Mouse (Mus musculus) intestine, embryonic 14.5 days (tissue): ENCODE results near the gene Stpg3. TPM values are rescaled to one million over a fixed set of nuclear protein-coding genes. Genes with fewer than 3 reads are reported as not detected.

ENCODE experiments used
- ATAC-seq: fragments of 200-750 bp; cut with Nextera tagmentation; replicated peaks from 2 replicates; pipeline ENCODE4 v1.8.0; 2017; ENCODE audit warnings: low read depth, moderate number of reproducible peaks, moderate TSS enrichment, moderate library complexity; ENCODE audit not compliant: low FRiP score, low TSS enrichment
- DNase-seq: peaks from one replicate; pipeline ENCODE4 v3.0.0-alpha.2; 2018; ENCODE audit warnings: low spot score
- H3K27ac ChIP-seq: fragments of 300-500 bp; sonication (generic); 2 replicates; pipeline ENCODE4 v1.5.1; 2014; ENCODE audit warnings: low read depth, mild to moderate bottlenecking, control low read depth
- H3K27me3 ChIP-seq: fragments of 300-500 bp; sonication (generic); replicated peaks from 2 replicates; pipeline ENCODE4 v1.6.1; 2014; ENCODE audit warnings: low read length, control low read depth; ENCODE audit not compliant: control insufficient read depth, insufficient read depth
- H3K36me3 ChIP-seq: fragments of 300-500 bp; sonication (generic); 2 replicates; pipeline ENCODE4 v1.6.1; 2014; ENCODE audit warnings: low read length, control low read depth; ENCODE audit not compliant: control insufficient read depth, insufficient read depth
- H3K4me1 ChIP-seq: fragments of 300-500 bp; sonication (generic); replicated peaks from 2 replicates; pipeline ENCODE4 v1.6.1; 2014; ENCODE audit warnings: low read length, control low read depth, mixed read lengths; ENCODE audit not compliant: control insufficient read depth, insufficient read depth
- H3K4me2 ChIP-seq: fragments of 300-500 bp; sonication (generic); 2 replicates; pipeline ENCODE4 v1.6.1; 2014; ENCODE audit warnings: low read length
- H3K4me3 ChIP-seq: fragments of 300-500 bp; sonication (generic); 2 replicates; pipeline ENCODE4 v1.5.1; 2014; ENCODE audit warnings: low read depth, low read length, control low read depth, mixed read lengths
- H3K9ac ChIP-seq: fragments of 300-500 bp; sonication (generic); 2 replicates; pipeline ENCODE4 v1.6.1; 2014; ENCODE audit warnings: mild to moderate bottlenecking, low read length
- H3K9me3 ChIP-seq: fragments of 300-500 bp; sonication (generic); 2 replicates; pipeline ENCODE4 v1.6.1; 2016; ENCODE audit warnings: low read length, control low read depth; ENCODE audit not compliant: control insufficient read depth
- WGBS: fragments of 180-500 bp; shearing (Covaris S2); extraction: QIAGEN DNeasy Blood & Tissue Kit; methylation state at CpG from one replicate; pipeline ENCODE4 v1.1.7; 2014; 5-methylcytosine and 5-hydroxymethylcytosine counted together
- polyA plus RNA-seq: library from polyadenylated mRNA; unstranded; fragments of >200 nt; fragmentation: Nextera tagmentation; extraction: Ambion mirVana; gene quantifications from 2 replicates; pipeline ENCODE4 v1.2.1, GENCODE M21; 2014

Gene Stpg3
- polyA plus RNA-seq, 1 experiment from 2014 or later: 0.18 TPM

DNA sequence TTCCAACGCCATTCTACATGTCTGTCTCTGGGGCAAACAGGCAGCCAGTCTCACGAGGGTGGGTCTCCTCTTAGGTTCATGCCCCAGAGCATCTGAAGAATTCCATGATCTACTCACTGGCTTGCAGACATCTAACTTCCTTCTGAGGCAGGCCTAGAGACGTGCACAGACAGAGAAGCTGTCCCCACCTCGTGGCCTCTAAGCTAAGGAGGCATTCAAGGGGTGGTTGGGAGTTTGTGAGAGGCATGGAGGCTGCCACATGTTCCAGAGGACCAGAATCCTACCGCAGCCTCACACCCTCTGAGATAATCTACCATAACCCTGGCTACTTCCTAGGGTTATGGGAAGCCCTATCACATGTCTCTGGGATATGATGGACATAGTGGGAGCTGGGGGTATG is 20.4 kb downstream of the Stpg3 start:
- WGBS: 71% methylated on average over 5 of the region's 5 CpGs
- Histone ChIP-seq H3K4me1 (peaks cover 20% of the 10 kb centered on the region; the same call in 1 of the 2 replicates), H3K9ac (no peak overlapping the region), H3K4me2 (peak overlapping the region; percentile 29; the same call in 1 of the 2 replicates), H3K27me3 (peaks cover 20% of the 10 kb centered on the region), H3K27ac (no peak overlapping the region; the same call in 1 of the 2 replicates), H3K9me3 (no peaks in the 10 kb centered on the region), H3K4me3 (no peak overlapping the region), H3K36me3 (peaks cover 8% of the 10 kb centered on the region; the same call in 1 of the 2 replicates)
- ATAC-seq (no peak), DNase-seq (no peak)

GRCm38 (mm10) chr2:25193330-25193770 is 21.1 kb downstream of the Stpg3 start:
- under 1% methylated on average over 6 of the region's 6 CpGs for WGBS
- ATAC-seq: peak; percentile 75

DNA sequence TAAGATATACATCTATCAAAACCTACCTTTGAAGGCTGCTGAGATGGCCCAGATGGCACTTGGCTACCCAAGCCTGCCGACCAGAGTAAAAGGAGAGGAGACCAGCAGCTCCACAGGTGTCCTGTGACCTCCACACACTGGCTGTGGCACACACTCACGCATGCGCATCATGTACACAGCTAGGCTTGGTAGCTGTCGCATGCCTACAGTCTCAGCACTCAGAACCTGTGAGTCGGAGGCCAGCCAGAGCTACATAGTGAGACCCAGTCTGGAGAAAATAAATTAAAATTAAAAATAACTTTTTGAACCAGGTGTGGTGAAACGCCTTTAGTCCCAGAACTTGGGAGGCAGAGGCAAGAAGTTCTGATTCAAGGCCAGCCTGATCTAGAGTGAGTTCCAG is 26.6 kb downstream of the Stpg3 start:
- H3K4me3 ChIP-seq: no peak overlapping the region
- DNase-seq (no peak), ATAC-seq (no peak)
- no peak overlapping the region for H3K4me2 ChIP-seq
- H3K9ac ChIP-seq: no peak overlapping the region
- no peaks in the 10 kb centered on the region for H3K9me3 ChIP-seq
- 83% methylated on average over 6 of the region's 6 CpGs for WGBS
- 0 out of 2 replicates have a peak, but pooled peaks cover 10% of the 10 kb centered on the region for H3K4me1 ChIP-seq
- no peak overlapping the region for H3K27ac ChIP-seq
- no peaks in the 10 kb centered on the region for H3K36me3 ChIP-seq
- H3K27me3 ChIP-seq: peaks cover 25% of the 10 kb centered on the region

More at GRCm38 (mm10) chr2:25193330-25193770, 21.1 kb downstream of the Stpg3 start:
- Histone ChIP-seq H3K9me3 (no peaks in the 10 kb centered on the region), H3K27ac (no peak overlapping the region; the same call in 1 of the 2 replicates), H3K27me3 (peaks cover 20% of the 10 kb centered on the region), H3K36me3 (peaks cover 1% of the 10 kb centered on the region; the same call in 1 of the 2 replicates), H3K4me1 (peaks cover 20% of the 10 kb centered on the region; the same call in 1 of the 2 replicates), H3K9ac (no peak overlapping the region), H3K4me3 (no peak overlapping the region), H3K4me2 (peak overlapping the region; percentile 29)
- DNase-seq: peak; percentile 88

DNA sequence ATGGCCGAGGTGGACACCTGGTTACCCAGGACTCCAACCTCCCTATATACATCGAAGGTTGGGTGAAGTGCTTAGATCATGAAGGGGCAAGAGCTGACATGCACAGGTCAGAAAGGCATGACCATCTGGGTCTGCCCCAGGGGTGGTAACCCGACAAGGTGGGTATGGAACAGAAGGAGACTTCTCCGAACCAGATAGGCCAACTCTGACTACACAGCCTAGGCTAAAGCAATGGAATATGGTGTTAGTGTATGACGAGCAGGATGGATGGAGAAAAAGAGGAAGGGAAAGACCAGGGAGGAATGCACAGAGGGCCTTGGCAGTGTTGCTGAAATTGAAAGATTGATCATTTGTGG is 27.9 kb downstream of the Stpg3 start:
- Histone ChIP-seq H3K9ac (no peak overlapping the region), H3K9me3 (no peaks in the 10 kb centered on the region), H3K27me3 (peaks cover 38% of the 10 kb centered on the region), H3K36me3 (no peaks in the 10 kb centered on the region), H3K4me1 (peaks cover 16% of the 10 kb centered on the region; the same call in 1 of the 2 replicates), H3K27ac (no peak overlapping the region; the same call in 1 of the 2 replicates), H3K4me3 (0 out of 2 replicates have a peak overlapping the region, but pooled peaks have one; percentile 33), H3K4me2 (peak overlapping the region; percentile 94)
- ATAC-seq (no peak; the same call in 1 of the 2 replicates), DNase-seq (no peak)
- 33% methylated on average over 5 of the region's 5 CpGs for WGBS

GRCm38 (mm10) chr2:25185625-25186574 is 28.5 kb downstream of the Stpg3 start:
- Histone ChIP-seq H3K4me1 (peaks cover 19% of the 10 kb centered on the region; the same call in 1 of the 2 replicates), H3K27me3 (peaks cover 45% of the 10 kb centered on the region), H3K4me3 (peak overlapping the region; percentile 33), H3K9me3 (no peaks in the 10 kb centered on the region), H3K27ac (peak overlapping the region; percentile 54; the same call in 1 of the 2 replicates), H3K4me2 (peak overlapping the region; percentile 94), H3K9ac (peak overlapping the region; percentile 48), H3K36me3 (no peaks in the 10 kb centered on the region)
- DNase-seq: peak; percentile 84
- peak; percentile 61 for ATAC-seq
- under 1% methylated on average over 63 of the region's 64 CpGs for WGBS

GRCm38 (mm10) chr2:25184496-25184895 is 29.9 kb downstream of the Stpg3 start:
- no peak overlapping the region for H3K27ac ChIP-seq
- H3K9ac ChIP-seq: no peak overlapping the region
- H3K9me3 ChIP-seq: no peaks in the 10 kb centered on the region
- H3K27me3 ChIP-seq: peaks cover 59% of the 10 kb centered on the region
- no peaks in the 10 kb centered on the region for H3K36me3 ChIP-seq
- H3K4me1 ChIP-seq: peaks cover 19% of the 10 kb centered on the region; the same call in 1 of the 2 replicates
- no peak for DNase-seq
- no peak overlapping the region for H3K4me3 ChIP-seq
- H3K4me2 ChIP-seq: no peak overlapping the region
- WGBS: 95% methylated on average over 7 of the region's 7 CpGs
- ATAC-seq: no peak

DNA sequence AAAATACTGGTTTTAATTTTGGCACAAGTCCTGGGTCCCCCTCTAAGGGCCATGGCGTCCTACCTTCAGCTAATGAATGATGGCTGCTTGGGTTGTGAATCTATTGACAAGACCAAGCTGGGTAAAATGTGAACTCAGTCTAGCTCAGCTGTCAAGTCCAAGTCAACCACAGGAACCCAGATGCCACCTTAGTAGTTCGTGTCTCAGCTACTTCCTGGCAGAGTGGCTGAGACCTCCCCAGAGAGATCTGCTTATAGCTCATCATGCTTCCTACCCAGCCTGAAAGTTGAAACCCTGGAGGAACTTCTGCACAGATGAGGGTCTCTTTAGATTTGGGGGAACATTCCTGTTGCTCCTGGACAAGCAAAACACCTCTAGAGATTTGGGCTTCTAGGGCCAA is 31.1 kb downstream of the Stpg3 start:
- Histone ChIP-seq H3K36me3 (no peaks in the 10 kb centered on the region), H3K4me1 (peaks cover 19% of the 10 kb centered on the region; the same call in 1 of the 2 replicates), H3K27ac (no peak overlapping the region), H3K27me3 (peaks cover 70% of the 10 kb centered on the region), H3K9ac (no peak overlapping the region), H3K4me3 (no peak overlapping the region), H3K9me3 (no peaks in the 10 kb centered on the region), H3K4me2 (no peak overlapping the region)
- ATAC-seq (no peak), DNase-seq (no peak)
- whole genome bisulfite sequencing: 67% methylated on average over 2 of the region's 2 CpGs

DNA sequence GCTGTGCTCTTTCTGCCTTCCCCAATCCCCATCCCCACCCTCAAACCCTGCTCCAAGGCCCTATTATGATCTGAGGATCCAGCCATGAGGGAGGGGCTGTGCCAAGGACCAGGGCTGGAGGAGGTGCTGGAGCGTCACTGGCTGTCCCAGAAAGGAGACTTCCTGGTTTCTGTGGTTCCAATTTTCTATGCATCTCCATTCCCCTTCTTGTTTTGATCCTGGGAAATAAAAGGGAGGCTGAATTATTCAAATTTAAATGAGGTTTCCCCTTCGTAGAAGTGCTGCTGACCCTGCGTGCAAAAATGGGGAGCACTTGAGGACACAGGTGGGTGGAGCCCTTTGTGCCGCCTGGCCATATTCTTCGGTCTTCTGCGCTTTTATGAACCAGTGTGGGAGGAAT is 31.8 kb downstream of the Stpg3 start:
- Histone ChIP-seq H3K4me1 (peaks cover 23% of the 10 kb centered on the region), H3K4me2 (peak overlapping the region; percentile 74), H3K36me3 (no peaks in the 10 kb centered on the region), H3K9ac (no peak overlapping the region), H3K27me3 (peaks cover 77% of the 10 kb centered on the region), H3K4me3 (peak overlapping the region; percentile 54), H3K9me3 (no peaks in the 10 kb centered on the region), H3K27ac (no peak overlapping the region)
- WGBS: 34% methylated on average over 6 of the region's 6 CpGs
- DNase-seq (no peak), ATAC-seq (no peak)
